Mouse (Mus musculus) gastrocnemius, postnatal 25 days (tissue): ENCODE measurements around the gene Lrrc1. TPM values are rescaled to one million over a fixed set of nuclear protein-coding genes. Genes with fewer than 3 reads are reported as not detected.

Experiments used
- DNase-seq: peaks from one replicate; pipeline ENCODE4 v3.0.0; 2022
- total RNA-seq, 2 experiments: library from RNA; stranded (reverse); gene quantifications; 1 replicate in 1 of 2; 2 replicates in 1 of 2; pipeline ENCODE4 v1.2.3; 2021

The Lrrc1 gene
- total RNA-seq, 2 experiments from 2014 or later = 0.54 to 0.88 TPM

- no peak for DNase-seq
Measured at GRCm38 (mm10) chr9:77463195-77463594, 81.5 kb downstream of the Lrrc1 start.

GRCm38 (mm10) chr9:77461371-77461915 is 83.2 kb downstream of the Lrrc1 start:
- no peak for DNase-seq

- no peak for DNase-seq
Measured at GRCm38 (mm10) chr9:77460408-77460807, 84.3 kb downstream of the Lrrc1 start.

GRCm38 (mm10) chr9:77459365-77459764 is 85.3 kb downstream of the Lrrc1 start:
- no peak for DNase-seq

- no peak for DNase-seq
Measured at GRCm38 (mm10) chr9:77456169-77456826, 88.4 kb downstream of the Lrrc1 start.

GRCm38 (mm10) chr9:77455439-77456168 is 89.1 kb downstream of the Lrrc1 start:
- DNase-seq = no peak

- no peak for DNase-seq
Measured at GRCm38 (mm10) chr9:77452046-77452807, 92.4 kb downstream of the Lrrc1 start.

GRCm38 (mm10) chr9:77450447-77450846 is 94.2 kb downstream of the Lrrc1 start:
- no peak for DNase-seq

GRCm38 (mm10) chr9:77444876-77445275 is 99.8 kb downstream of the Lrrc1 start:
- DNase-seq = no peak

- no peak for DNase-seq
Measured at GRCm38 (mm10) chr9:77439371-77439770, 105.3 kb downstream of the Lrrc1 start.

GRCm38 (mm10) chr9:77438836-77439271 is 105.8 kb downstream of the Lrrc1 start:
- no peak for DNase-seq

- DNase-seq = no peak
Measured at GRCm38 (mm10) chr9:77437131-77437530, 107.5 kb downstream of the Lrrc1 start.

- no peak for DNase-seq
Measured at GRCm38 (mm10) chr9:77434965-77435364, 109.7 kb downstream of the Lrrc1 start.

GRCm38 (mm10) chr9:77433476-77433875 is 111.2 kb downstream of the Lrrc1 start:
- no peak for DNase-seq

GRCm38 (mm10) chr9:77432030-77432429 is 112.6 kb downstream of the Lrrc1 start:
- DNase-seq = no peak

GRCm38 (mm10) chr9:77430413-77431087 is 114.1 kb downstream of the Lrrc1 start:
- no peak for DNase-seq

- no peak for DNase-seq
Measured at GRCm38 (mm10) chr9:77429230-77430015, 115.2 kb downstream of the Lrrc1 start.

- no peak for DNase-seq
Measured at GRCm38 (mm10) chr9:77428748-77429140, 115.9 kb downstream of the Lrrc1 start.

GRCm38 (mm10) chr9:77428115-77428747 is 116.4 kb downstream of the Lrrc1 start:
- DNase-seq = no peak

- peak; percentile 54 for DNase-seq
Measured at GRCm38 (mm10) chr9:77427292-77428114, 117.2 kb downstream of the Lrrc1 start.
